Mouse (Mus musculus) adrenal gland, postnatal 25 days (tissue): ENCODE measurements at regions not wholly inside any gene's neighbourhood (a gene's known extent, or its start where the extent isn't known, plus 50 kb on each side); places are given as distances from the start of the nearest gene placed in this dataset.

Experiments used
- DNase-seq: peaks from one replicate; pipeline ENCODE4 v3.0.0; 2021; ENCODE audit warnings: mixed read lengths

DNA sequence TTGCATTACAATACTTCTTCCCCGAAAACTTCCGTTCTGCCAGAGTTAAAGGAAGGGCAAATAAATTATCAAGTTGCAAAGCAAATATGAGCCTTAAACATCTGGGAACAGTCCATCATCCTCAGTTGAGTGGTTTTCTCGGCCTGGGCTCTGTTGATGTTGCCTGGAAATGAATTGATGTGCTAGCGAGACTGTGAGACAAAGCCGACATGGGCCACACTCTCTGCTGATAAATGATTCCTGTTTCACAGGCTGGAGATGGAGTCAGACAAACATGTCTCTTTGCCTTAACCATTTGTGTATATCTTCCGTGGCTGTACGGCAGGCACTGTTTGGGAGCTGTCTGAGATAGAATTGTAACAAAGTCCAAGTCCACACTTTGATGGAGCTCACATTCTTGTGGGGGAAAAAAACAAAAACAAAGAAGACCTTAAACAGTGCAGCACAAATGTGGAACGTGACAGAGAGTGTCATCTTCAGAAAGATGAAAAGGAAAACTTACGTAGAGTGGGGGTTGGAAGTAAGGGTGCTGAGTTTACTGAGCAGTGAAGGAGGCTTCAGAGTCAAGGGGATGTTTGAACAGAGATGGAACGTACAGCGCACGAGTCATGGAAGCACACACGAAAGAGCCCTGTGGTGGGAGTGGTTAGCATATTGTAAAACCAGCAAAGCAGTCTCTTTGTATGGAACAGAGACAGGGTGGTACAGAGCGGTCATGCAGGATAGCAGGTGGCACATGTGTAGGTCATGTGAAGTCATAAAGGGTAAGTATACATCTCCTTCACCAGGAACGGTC, 442.2 kb upstream of the Gm19410 start:
- DNase-seq, result no peak
